Mouse (Mus musculus): ENCODE results near the gene Wdr34. TPM values are rescaled to one million over a fixed set of nuclear protein-coding genes. Genes with fewer than 3 reads are reported as not detected.
"Not testable (repeated sequence)": the region's sequence is repeated elsewhere in the genome, so short reads cannot be mapped to it uniquely, and the experiment has no call there.

Gene Wdr34
- total RNA-seq, 2 experiments from 2014 or later = 15.2 to 15.8 TPM

DNA sequence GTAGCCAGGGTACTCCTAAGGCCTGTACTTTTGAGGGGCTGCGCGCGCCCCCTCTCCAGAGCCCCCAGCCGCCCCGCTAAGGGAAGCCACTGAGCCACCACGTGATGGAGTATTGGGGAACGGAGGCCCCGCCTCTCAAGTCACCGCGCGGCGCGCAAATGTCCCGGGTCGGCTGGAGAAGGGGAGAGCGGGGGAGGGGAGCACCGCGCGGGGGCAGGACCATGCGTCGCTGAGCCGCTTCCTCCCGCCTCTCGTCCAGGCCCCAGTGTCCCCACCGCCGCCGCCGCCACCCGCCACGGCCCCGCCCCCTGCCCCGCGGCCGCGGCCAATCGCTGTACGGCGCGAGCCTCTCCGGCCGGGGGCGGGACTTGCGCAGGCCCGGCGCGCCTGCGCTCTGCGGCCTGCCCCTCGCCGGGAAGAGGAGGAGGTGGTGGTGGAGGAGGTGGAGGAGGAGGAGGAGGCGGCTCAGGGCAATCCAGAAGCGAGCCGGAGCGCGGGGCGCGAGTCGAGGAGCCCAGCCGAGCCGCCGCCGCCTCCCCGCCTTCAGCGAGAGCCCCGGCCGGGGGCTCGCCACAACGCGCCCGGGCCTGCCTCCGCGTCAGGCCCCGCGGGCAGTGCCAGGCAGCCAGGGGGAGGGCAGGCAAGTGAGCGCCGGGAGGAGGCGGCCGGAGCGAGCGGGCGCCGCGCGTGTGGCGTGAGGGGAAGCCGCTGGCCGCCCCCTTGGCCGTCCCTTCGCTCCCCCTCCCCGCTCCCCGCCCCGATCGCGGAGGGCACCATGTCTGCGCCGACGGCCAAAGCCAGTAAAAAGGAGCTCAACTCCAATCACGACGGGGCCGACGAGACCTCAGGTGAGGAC lies 17.6 kb upstream of the Wdr34 start:
- peak; percentile 97 for DNase-seq

DNA sequence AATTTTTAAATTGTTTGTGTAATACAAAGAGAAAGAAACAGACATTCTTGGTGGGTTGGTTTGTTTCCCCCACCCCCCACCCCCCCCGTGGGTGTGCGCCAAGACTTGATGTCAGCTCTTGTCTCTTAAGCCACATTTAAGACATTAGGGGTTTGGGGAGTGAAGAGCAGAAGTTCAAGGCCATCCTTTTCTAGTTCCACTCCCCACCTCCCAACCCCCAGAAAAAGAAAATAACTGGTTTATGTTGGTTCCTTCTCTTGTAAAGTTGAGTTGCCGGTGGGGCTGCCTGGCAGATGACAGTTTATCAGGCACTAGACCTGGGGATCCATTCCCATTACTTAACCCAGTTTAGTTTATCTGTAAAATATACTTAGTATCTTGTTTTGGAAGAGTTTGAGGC lies 15.6 kb upstream of the Wdr34 start:
- no peak for DNase-seq

DNA sequence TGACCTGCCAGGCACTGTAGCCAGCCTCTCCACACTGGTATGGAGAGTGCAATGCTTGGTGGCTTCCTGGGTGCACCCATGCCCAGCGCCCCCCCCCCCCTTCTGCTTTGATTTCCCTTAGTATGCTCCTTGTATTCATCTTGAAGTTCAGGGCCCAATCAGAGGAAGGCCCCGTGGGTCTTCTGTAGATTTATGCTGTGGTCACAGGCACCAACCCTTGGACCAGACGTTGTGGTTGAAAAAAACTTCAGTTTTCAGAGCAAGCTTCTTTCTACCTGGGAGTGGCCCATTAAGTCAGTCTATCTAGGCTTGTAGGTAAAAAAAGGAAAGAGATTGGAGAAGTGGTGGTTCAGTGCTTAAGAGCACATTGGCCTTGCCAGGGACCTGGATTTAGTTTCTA lies 15.1 kb upstream of the Wdr34 start:
- no peak for DNase-seq

DNA sequence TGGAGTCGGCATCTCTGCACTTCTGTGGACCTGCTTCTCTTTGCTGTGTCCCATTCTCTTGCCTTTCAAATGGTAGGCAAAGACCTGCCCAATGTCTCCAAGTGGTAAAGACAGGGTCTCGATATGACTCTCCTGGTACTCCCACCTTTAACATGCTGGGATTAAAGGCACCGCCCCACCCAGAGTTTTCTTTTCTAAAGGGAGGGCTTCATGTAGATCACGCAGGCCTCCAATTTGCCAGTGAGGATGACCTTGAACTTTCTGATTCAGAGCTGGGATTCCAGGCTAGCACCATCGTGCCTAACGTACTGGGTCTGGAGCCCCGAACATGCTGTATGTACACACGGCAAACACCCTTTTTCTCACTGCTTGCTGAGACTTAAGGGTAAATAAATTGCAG lies 14.6 kb upstream of the Wdr34 start:
- no peak for DNase-seq

DNA sequence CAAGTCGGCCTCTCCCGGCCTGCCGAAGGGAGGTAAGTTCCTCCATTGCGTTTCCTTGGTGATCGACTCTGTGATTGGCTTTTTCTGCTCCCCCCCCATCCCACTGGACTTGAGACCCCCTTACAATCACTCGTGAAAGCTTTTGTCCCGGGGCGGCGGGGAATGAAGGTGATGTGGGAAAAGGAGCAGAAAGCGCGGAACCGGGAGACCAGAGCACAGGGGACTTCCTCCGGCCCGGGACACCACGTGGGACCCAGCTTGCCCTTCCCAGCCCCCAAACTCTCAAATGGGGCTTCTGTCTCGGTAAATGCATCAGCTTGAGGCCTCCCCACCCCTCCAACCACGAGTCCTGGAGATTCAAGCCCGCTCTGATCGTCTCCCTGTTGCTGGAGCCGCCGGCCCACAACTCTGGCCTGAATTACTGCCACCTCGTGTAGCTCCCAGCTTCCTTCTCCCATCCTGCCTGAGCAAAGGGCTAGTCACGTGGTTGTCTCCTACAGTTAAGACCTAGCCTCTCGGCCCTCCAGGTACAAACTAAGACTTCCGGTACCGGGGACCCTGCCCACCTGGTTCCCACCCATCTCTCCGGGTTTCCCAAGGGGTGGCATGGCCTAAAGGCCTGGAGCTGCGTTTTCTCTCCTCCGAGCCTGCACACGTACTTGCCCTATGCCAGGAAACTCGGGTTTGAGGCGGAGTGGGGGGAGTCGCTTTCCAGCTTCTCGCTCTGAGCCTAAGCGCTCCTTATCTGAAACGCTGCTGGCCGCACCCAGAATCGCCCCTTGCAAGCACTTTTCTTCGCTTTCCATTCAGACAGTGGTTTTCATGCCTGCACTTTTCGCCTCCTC lies 13.8 kb upstream of the Wdr34 start:
- DNase-seq = peak; percentile 60

DNA sequence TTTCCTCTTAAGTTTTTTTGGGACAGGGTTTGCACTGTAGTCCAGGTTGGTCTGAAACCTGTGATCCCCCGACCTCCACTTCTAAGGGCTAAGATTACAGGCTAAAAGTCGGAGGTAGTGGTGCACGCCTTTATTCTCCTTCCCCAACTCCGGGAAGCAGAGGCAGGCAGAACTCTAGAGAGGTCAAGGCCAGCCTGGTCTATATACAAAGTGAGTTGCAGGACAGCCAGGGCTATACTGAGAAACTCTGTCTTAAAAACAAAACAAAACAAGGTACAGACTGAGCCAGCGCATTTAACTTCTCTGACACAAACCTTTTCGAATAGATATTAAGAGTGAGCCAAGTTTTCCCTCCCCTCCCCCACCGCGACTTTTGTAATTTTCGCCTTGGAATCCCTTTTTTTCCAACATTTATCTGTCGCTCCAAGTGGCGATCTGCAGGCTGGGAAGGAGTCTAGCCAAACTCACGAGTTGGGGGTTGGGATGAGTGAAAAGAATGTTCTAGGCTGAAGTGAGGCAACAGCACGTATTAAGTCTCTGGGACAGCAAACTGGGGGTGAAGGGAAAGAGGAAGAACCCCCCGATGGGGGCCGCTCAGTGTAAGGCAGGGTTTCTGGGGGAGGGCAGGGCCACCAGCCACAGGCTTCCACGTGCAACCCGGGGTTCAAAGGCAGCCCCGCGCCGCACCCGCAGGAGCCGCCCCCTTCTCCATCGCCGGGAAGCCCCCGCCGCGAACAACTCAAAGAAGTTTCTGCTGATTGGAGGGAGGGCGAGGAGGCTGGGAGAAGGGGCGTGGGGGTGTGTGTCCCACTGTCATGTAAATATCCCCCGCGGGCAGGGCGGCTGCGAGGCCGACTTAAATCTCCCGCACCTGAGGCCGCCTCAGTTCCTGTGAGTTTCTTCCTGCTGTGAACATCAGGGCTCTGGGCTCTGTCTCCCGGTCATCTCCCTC lies 12.8 kb upstream of the Wdr34 start:
- DNase-seq = peak; percentile 61

DNA sequence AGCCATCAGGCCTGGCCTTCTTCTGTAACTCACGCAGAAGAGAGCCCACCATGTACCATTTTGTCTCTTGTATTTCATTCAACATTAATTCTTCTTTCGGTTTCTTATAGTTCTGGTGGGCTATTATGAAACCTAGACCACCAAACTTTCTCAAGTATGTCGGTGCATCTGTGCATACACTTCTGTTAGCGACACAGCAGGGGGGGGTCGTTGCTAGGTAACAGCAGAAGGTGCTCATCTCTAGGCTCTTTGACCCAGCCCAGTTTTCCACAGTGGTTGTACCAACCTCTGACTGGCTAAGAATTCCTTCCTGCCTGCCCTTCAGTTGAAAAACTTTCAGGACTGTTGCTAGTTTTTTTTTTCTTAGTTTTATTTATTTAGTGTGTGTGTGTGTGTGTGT lies 9.7 kb upstream of the Wdr34 start:
- DNase-seq = no peak

DNA sequence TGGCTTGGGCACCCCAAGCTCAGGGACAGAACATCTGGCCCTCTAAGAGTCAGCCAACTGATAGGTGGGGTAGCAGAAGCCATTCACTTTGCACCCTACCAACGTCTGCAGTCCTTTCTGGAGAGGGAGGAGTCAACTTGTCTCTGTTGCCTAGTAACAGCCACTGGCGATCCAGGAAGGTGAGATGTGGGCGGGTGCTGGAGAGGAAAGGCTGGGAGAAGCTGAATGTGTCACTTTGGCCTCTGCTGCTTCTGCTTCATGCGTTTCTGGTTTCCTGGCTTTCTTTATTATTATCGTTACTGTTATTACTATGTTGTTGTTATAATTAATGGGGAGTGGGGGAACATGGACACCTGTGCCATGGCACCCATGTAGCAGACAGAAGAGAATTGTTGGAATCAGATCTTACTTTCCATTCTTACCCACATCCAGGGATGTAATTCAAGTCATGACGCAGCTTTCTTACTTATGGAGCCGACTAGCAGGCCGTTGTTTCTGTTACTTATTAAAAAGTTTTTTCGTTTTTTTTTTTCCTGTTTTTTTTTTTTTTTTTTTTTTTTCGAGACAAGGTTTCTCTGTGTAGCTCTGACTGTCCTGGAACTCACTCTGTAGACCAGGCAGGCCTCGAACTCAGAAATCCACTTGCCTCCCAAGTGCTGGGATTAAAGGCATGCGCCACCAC lies 8.7 kb upstream of the Wdr34 start, which contains the start of gene Set:
TSS of gene Set (plus strand) at position 156 of the 682 bp plus-strand sequence.
- no peak for DNase-seq

DNA sequence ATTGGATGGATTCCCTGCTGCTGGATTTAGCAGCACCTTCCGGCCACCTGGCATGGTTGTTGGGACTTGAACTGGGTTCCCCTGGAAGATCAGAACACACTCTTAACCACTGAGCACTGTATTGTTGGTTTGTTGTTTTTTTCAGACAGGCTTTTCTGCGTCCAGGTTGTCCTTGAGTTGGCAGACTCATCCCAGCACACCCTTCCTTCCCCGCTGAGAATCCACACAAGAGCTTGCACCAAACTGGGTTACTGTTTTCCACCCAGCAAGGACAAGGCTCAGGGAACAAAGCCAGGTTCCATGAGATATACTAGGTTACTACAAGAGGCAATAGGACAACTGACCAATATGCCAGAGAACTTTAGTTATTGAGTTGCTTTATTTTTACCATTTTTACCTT lies 8.1 kb upstream of the Wdr34 start:
- no peak for DNase-seq

DNA sequence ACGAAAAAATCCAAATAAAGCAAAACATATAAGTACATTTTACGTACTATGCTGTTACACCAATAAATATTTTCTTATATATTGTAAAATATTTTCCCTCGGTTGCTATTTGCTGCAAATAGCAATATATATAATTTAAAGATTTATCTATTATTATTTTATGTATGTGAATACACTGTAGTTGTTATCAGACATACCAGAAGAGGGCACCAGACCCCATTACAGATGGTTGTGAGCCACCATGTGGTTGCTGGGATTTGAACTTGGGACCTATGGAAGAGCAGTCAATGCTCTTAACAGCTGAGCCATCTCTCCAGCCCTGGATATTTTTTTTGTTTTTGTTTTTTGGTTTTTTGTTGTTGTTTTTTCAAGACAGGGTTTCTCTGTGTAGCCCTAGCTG lies 6.6 kb upstream of the Wdr34 start:
- not testable (repeated sequence) for DNase-seq

DNA sequence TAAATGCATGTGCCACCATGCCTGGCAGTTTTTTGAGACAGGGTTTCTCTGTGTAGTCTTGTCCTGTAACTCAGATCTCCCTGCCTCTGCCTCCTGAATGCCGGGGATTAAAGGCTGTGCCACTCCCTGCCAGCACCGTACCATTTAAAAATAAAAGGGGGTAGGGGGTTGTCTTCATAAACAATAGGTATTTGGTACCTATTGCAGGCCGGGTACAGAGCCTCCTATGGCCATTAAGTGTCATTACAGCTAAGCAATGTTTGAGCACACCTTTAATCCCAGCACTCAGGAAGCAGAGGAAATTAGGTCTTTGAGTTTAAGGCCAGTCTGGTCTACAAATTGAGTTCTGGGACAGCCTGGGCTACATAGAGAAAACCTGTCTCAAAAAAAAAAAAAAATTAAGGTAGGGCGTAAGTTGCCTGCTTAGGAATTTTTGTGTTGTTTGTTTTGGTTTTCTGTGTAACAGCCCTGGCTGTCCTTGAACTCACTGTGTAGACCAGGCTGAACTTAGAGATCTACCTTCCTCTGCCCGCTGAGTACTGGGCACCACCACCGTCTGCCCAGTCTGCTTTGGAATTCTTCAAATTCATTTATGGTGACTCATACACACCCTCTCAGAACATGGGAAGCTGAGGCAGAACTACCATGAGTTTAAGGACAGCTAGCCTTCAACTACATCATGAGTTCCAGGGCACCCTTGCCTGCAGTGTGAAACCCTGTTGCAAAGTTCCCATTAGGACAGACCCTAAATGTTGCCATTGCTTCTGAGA lies 3.5 kb upstream of the Wdr34 start:
- DNase-seq = no peak

DNA sequence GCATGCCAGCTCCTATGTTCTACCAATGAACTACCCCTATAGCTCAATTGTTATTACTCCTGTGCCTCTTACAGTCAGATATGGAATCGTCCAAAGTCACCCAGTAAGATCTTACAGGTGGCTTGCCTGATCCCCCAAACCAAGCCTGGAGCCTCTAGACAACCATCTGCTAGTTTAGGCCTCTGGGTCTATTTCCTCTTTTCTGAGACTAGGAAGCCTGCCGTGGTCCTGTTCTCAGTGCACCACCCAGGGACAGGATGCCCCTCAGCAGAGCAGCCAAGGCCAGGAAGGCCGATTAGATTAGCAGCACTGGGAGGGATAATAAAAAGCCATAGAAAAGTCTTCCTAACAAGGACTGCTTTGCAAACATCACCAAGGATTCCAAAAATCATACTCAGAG lies 1.1 kb upstream of the Wdr34 start:
- no peak for DNase-seq

DNA sequence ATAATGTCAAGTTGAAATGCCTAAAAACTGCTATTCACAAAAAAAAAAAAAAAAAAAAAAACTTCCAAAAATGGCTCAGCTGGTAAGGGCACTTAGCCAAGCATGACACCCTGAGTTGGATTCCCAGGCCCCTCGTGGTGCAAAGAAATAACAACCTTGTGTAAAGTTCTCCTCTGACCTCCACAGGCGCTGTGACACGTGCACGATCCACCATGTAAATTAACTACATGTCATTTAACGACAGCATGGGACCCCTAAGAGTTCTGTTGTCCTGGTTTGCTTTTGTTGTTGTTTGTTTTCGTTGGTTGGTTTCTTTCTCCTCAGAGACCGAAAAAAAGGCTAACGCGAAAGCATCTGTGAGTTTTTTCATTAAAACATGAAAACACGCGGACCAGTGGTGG lies 580 bp downstream of the Wdr34 start:
- DNase-seq = no peak

DNA sequence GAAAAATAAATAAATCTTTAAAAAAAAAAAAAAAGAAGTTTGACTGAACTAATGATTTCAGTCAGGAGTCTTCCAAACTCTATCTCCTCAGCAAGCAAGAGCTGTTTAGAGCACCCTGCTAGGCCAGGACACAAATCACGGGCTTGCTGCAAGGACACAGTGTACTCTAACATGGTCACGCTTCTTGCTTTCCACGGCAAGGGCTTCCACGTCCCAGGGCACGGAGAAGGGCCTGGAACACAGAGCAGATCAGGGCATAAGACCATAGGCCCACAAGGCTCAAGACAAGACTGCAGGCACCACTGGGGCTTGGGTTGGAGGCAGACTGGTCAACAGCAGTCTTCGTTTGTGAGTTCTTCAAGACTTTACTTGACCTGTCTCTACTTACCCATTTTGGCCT lies 1.6 kb downstream of the Wdr34 start:
- DNase-seq = no peak

DNA sequence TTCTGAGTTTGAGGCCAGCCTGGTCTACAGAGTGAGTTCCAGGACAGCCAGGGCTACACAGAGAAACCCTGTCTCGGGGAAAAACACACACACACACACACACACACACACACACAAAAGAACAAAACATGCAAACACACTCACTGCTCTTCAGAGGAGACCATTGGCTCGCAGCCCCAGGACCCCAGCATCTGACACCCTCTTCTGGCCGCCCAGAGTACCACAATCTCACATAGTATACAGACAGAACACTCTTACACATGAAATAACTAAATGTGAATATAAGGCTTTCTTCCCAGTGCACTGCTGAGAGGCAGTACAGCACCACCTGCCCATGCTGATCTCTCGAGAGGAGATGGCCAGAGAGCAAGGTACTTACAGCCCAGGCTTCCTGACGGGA lies 4.1 kb downstream of the Wdr34 start:
- DNase-seq = no peak

DNA sequence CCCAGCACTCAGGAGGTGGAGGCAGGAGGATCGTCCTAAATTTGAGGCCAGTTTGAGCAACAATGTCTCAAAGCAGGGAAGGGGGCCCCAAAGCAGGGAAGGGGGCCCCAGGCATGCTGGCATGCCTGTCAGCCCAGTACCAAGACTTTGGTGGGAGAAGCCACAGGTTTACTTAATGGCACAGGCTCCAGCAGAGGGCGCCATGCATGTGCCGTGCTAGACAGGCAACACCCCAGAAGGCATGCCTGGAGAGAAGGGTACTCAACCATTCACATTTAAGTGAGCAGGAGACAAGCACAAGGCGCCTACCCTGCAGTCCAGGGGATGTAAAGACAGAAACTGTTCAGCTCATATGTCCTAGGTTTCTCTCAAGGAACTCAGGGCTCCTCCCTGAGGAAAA lies 6.2 kb downstream of the Wdr34 start:
- peak; percentile 88 for DNase-seq

DNA sequence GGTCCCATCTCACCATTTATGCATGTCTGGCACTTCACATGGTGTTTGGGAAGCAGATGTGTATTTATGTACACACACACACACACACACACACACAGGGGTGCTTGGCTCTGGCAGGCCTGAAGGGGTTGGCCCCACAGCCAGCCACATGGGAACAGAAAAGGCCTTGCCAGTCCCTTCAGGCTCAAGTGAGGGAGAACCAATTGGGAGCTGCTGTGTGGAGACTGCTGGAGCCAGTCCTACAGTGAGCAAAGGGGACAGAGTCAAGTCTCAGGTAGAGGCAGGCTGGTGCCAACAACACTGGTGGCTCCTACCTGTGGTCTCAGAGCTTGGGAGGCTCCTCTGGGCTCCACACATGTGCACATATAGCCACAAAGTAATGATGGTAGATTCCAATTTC lies 9.0 kb downstream of the Wdr34 start:
- DNase-seq = no peak

DNA sequence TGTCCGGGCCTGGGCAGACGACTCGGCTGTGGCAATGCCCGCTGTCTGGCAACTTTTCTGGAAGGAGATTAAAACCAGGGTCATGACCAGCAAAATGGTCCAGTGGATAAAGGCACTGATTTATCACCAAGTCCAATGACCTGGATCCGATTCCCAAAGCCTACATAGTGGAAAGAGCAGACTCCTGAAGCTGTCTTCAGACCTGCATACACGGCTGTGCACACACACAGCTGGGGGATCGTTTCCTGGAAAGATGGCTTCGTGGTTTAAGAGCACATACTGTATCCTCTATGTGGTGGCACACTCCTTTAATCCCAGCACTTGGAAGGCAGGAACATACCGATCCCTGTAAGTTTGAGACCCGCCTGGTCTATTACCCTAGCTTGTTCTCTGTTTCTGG lies 10.3 kb downstream of the Wdr34 start:
- DNase-seq = no peak

DNA sequence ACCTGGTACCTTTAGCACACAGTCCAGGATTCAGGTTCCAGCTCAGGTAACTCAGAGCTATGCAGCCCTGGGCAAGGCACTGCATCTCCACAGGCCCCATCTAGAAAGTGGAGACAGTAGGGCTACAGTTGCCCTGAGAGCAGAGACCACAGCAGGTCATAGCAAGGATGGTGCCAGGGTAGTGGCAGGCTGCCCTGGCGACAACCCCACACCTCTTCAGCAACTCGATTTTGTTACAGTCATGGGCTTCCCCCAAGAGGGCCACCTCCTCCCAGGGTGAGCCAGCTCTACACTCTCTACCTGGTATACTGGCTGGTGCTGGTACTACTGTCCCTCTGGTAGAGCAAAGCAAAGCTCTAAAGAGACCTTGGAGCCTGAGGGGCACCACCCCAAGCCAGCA lies 10.9 kb downstream of the Wdr34 start:
- DNase-seq = no peak

DNA sequence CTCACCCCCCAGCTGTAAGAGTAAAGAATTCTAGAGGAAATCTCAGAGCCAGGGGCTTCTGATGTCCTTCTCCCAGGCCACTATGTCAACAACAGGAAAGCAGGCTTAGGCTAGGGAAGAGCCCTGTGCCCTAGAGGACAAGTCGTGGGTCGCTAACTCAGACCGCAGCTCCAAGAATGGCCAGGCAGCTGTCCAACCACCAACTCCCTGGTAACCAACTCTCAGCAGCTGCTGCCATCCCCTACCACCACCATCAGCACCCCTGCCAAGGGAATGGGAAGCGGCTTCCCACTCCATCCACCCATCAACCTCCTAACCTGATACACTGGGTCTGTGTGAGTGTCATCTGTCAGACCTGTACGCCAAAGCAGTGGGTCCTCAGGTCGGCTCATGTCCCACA lies 15.7 kb downstream of the Wdr34 start:
- DNase-seq = no peak

DNA sequence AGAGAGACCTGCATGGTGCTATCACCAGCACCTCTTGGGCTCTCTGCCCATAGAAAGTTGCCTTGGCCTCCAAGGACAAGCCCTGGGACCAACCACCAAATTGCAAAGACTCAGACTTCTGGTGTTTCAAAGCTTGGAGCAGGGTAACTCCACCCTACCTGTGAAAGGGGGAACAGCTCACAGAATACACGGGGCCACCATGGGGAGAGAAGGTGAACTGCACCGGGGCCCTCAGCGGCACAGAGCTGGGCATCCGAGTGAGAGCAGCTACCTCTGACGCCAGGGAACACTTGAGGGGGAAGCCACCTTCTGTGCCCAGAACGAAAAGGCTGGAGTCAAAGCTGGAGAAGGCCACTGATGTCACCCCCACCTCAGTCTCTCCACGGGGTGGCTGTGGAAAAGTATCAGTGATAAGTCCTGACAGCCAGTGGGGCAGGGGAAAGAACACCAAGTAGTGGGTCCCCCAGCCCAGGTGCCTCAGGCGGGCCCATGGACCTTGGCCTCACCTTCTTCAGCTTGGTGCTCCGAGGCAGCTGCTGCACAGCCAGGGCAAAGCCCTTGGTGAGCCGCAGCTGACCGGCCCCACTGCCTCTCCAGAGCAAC lies 16.3 kb downstream of the Wdr34 start:
- peak; percentile 38 for DNase-seq

Data from heart, postnatal 4 days (tissue).